Mouse (Mus musculus): ENCODE measurements at regions not wholly inside any gene's neighbourhood (a gene's known extent, or its start where the extent isn't known, plus 50 kb on each side); places are given as distances from the start of the nearest gene placed in this dataset.

- no peak for DNase-seq (ENCODE audit: low read depth, low spot score)
- 91% methylated on average over 5 of the region's 5 CpGs for WGBS
Observed at GRCm38 (mm10) chr4:89420868-89421267, 110.0 kb upstream of the Cdkn2b start.

GRCm38 (mm10) chr4:89419507-89419906 is 108.7 kb upstream of the Cdkn2b start:
- WGBS: 92% methylated on average over 7 of the region's 7 CpGs
- DNase-seq (ENCODE audit: low read depth, low spot score): no peak

- 7% methylated on average over 2 of the region's 2 CpGs for WGBS
- no peak for DNase-seq (ENCODE audit: low read depth, low spot score)
Observed at GRCm38 (mm10) chr4:89405624-89406167, 94.9 kb upstream of the Cdkn2b start.

GRCm38 (mm10) chr4:89403151-89403550 is 92.3 kb upstream of the Cdkn2b start:
- no peak for DNase-seq (ENCODE audit: low read depth, low spot score)
- 81% methylated on average over 1 of the region's 1 CpGs for WGBS

- 51% methylated on average over 5 of the region's 5 CpGs for WGBS
- DNase-seq (ENCODE audit: low read depth, low spot score): no peak
Observed at GRCm38 (mm10) chr4:89402324-89402723, 91.5 kb upstream of the Cdkn2b start.

- WGBS: 71% methylated on average over 2 of the region's 2 CpGs
- DNase-seq (ENCODE audit: low read depth, low spot score): no peak
Observed at GRCm38 (mm10) chr4:89401696-89402095, 90.9 kb upstream of the Cdkn2b start.

GRCm38 (mm10) chr4:89400342-89400741 is 89.5 kb upstream of the Cdkn2b start:
- 82% methylated on average over 3 of the region's 3 CpGs for WGBS
- DNase-seq (ENCODE audit: low read depth, low spot score): no peak

GRCm38 (mm10) chr4:89399277-89399676 is 88.4 kb upstream of the Cdkn2b start:
- WGBS: 72% methylated on average over 2 of the region's 2 CpGs
- no peak for DNase-seq (ENCODE audit: low read depth, low spot score)

- DNase-seq (ENCODE audit: low read depth, low spot score): no peak
- WGBS: 88% methylated on average over 2 of the region's 2 CpGs
Observed at GRCm38 (mm10) chr4:89396020-89396419, 85.2 kb upstream of the Cdkn2b start.

- DNase-seq (ENCODE audit: low read depth, low spot score): no peak
Observed at GRCm38 (mm10) chr4:89395336-89395735, 84.5 kb upstream of the Cdkn2b start.

GRCm38 (mm10) chr4:89393251-89393711 is 82.4 kb upstream of the Cdkn2b start:
- DNase-seq (ENCODE audit: low read depth, low spot score): no peak
- WGBS: 83% methylated on average over 2 of the region's 2 CpGs

GRCm38 (mm10) chr4:89392791-89393190 is 82.0 kb upstream of the Cdkn2b start:
- no peak for DNase-seq (ENCODE audit: low read depth, low spot score)

- 66% methylated on average over 9 of the region's 9 CpGs for WGBS
Observed at GRCm38 (mm10) chr4:89391463-89392308, 80.8 kb upstream of the Cdkn2b start.

GRCm38 (mm10) chr4:89383548-89383947 is 72.7 kb upstream of the Cdkn2b start:
- WGBS: 95% methylated on average over 3 of the region's 3 CpGs
- no peak for DNase-seq (ENCODE audit: low read depth, low spot score)

More at GRCm38 (mm10) chr4:89391463-89392308, 80.8 kb upstream of the Cdkn2b start:
- DNase-seq (ENCODE audit: low read depth, low spot score): no peak

- no peak for DNase-seq (ENCODE audit: low read depth, low spot score)
- WGBS: 22% methylated on average over 4 of the region's 4 CpGs
Observed at GRCm38 (mm10) chr4:89382434-89382976, 71.7 kb upstream of the Cdkn2b start.

- WGBS: 90% methylated on average over 2 of the region's 2 CpGs
- no peak for DNase-seq (ENCODE audit: low read depth, low spot score)
Observed at GRCm38 (mm10) chr4:89381763-89382162, 70.9 kb upstream of the Cdkn2b start.

- DNase-seq (ENCODE audit: low read depth, low spot score): no peak
- 90% methylated on average over 5 of the region's 5 CpGs for WGBS
Observed at GRCm38 (mm10) chr4:89381077-89381476, 70.2 kb upstream of the Cdkn2b start.

GRCm38 (mm10) chr4:89380330-89380945 is 69.6 kb upstream of the Cdkn2b start:
- WGBS: 85% methylated on average over 8 of the region's 8 CpGs
- DNase-seq (ENCODE audit: low read depth, low spot score): no peak

- no peak for DNase-seq (ENCODE audit: low read depth, low spot score)
- WGBS: 89% methylated on average over 6 of the region's 6 CpGs
Observed at GRCm38 (mm10) chr4:89379622-89380329, 68.9 kb upstream of the Cdkn2b start.

- 75% methylated on average over 6 of the region's 6 CpGs for WGBS
- DNase-seq (ENCODE audit: low read depth, low spot score): no peak
Observed at GRCm38 (mm10) chr4:89372631-89373030, 61.8 kb upstream of the Cdkn2b start.

Data from large intestine, adult 2 months (tissue).